Mouse (Mus musculus) olfactory bulb, adult 2 months (tissue): ENCODE measurements around the gene Foxc2.

ENCODE experiments used
- CTCF ChIP-seq: fragments of 200-500 bp; IDR thresholded peaks from 2 replicates; pipeline ENCODE4 v1.5.1; 2012; ENCODE audit warnings: low read depth, mild to moderate bottlenecking, low read length, moderate library complexity; ENCODE audit not compliant: insufficient read depth
- POLR2A ChIP-seq: fragments of 200-500 bp; IDR thresholded peaks from 2 replicates; pipeline ENCODE4 v1.6.1; 2012; ENCODE audit warnings: mild to moderate bottlenecking, low read depth, low read length, moderate library complexity; ENCODE audit not compliant: insufficient read depth

DNA sequence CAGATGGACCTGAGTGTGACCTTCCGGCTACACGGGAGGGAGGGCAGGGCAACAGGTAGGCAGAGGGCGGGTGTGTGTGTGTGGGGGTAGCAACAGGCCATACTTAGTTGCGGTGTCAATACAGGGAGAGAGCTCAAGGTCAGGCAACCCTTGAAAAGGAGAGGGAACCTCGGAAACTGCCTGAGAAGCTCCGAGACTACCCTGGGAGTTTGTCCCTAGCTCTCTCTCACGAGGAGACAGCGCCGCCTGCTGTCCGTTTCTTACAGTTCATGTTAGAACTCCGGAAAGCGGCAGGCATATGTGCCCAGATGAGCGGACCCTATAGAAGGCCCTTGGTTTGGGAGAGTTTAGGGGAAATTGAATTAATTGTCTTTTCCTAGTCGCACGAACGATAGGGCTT lies 23.3 kb upstream of the Foxc2 start:
- peak; percentile 80; the same call in 1 of the 2 replicates for TF ChIP-seq CTCF
- TF ChIP-seq POLR2A = no peak
